Mouse (Mus musculus) CH12.LX (cell line): ENCODE measurements around the gene Olfr917. TPM values are rescaled to one million over a fixed set of nuclear protein-coding genes. Genes with fewer than 3 reads are reported as not detected.

Experiments used
- DNase-seq: peaks from one replicate; pipeline ENCODE4 v3.0.0-alpha.2; 2013; ENCODE audit errors: extremely low read depth
- H3K27ac ChIP-seq: 2 replicates; pipeline ENCODE4 v1.5.1; 2012; ENCODE audit warnings: low read depth, mild to moderate bottlenecking, control low read depth, moderate library complexity; ENCODE audit not compliant: insufficient read depth
- H3K27me3 ChIP-seq: replicated peaks from 2 replicates; pipeline ENCODE3; 2012; ENCODE audit warnings: inconsistent platforms
- H3K36me3 ChIP-seq, 2 experiments: replicated peaks in 1 of 2; 2 replicates each; pipeline versions ENCODE3 to v1.6.1; 2012; ENCODE audit warnings: inconsistent platforms in 1 of 2, low read length in 1 of 2, mild to moderate bottlenecking in 1 of 2, mixed read lengths in 1 of 2, moderate library complexity in 1 of 2; ENCODE audit not compliant: control insufficient read depth in 1 of 2, insufficient read depth in 1 of 2
- H3K4me1 ChIP-seq, 2 experiments: 2 replicates each; pipeline ENCODE4 v1.6.1; 2012; ENCODE audit warnings: inconsistent platforms in 1 of 2, moderate library complexity in 1 of 2; ENCODE audit not compliant: insufficient read depth in 2 of 2, control insufficient read depth in 1 of 2
- H3K4me2 ChIP-seq: 2 replicates; pipeline ENCODE4 v1.6.1; 2012; ENCODE audit warnings: low read depth, mild to moderate bottlenecking, control low read depth; ENCODE audit not compliant: poor library complexity, insufficient read depth, severe bottlenecking
- H3K4me3 ChIP-seq, 3 experiments: fragments of 150-350 bp in 1 of 3; sonication (generic) in 1 of 3; replicated peaks in 1 of 3; 2 replicates each; pipeline versions ENCODE3 to v1.5.1; 2011 to 2012; ENCODE audit warnings: low read depth in 2 of 3, low read length in 2 of 3, mild to moderate bottlenecking in 2 of 3, moderate library complexity in 2 of 3, control low read depth in 1 of 3, improper control_type of control experiment in 1 of 3, inconsistent platforms in 1 of 3, mixed read lengths in 1 of 3; ENCODE audit not compliant: poor library complexity in 1 of 3
- H3K79me2 ChIP-seq: replicated peaks from 2 replicates; pipeline ENCODE4 v1.6.1; 2012; ENCODE audit warnings: mild to moderate bottlenecking, moderate library complexity; ENCODE audit not compliant: control insufficient read depth, poor library complexity, insufficient read depth, severe bottlenecking; ENCODE audit errors: extremely low read depth
- H3K9ac ChIP-seq: 2 replicates; pipeline ENCODE4 v1.6.1; 2012; ENCODE audit warnings: low read depth, mild to moderate bottlenecking, control low read depth, moderate library complexity; ENCODE audit not compliant: insufficient read depth
- H3K9me3 ChIP-seq: replicated peaks from 2 replicates; pipeline ENCODE3; 2012; ENCODE audit warnings: low read length, inconsistent platforms, mixed read lengths
- BHLHE40 ChIP-seq: IDR thresholded peaks from 2 replicates; pipeline ENCODE4 v1.6.1; 2011; ENCODE audit warnings: mild to moderate bottlenecking, low read depth, low read length, improper control_type of control experiment
- CHD1 ChIP-seq: IDR thresholded peaks from 2 replicates; pipeline ENCODE4 v1.6.1; 2012; ENCODE audit warnings: low read depth, low read length, improper control_type of control experiment, inconsistent platforms
- CTCF ChIP-seq, 2 experiments: IDR thresholded peaks in 1 of 2; conservative IDR thresholded peaks in 1 of 2; 2 replicates each; pipeline ENCODE4 v1.5.1; 2011 to 2012; ENCODE audit warnings: low read depth in 2 of 2, low read length in 2 of 2, improper control_type of control experiment in 1 of 2, inconsistent platforms in 1 of 2, mild to moderate bottlenecking in 1 of 2, moderate library complexity in 1 of 2
- ETS1 ChIP-seq: conservative IDR thresholded peaks from 2 replicates; pipeline ENCODE4 v1.6.1; 2012; ENCODE audit warnings: low read depth, mild to moderate bottlenecking, inconsistent platforms, low read length, improper control_type of control experiment, moderate library complexity
- IRF4 ChIP-seq: IDR thresholded peaks from 2 replicates; pipeline ENCODE4 v1.6.1; 2014; ENCODE audit warnings: low read depth, mild to moderate bottlenecking, inconsistent platforms, low read length, improper control_type of control experiment
- JUND ChIP-seq: conservative IDR thresholded peaks from 2 replicates; pipeline ENCODE4 v1.6.1; 2011; ENCODE audit warnings: low read depth, low read length, improper control_type of control experiment
- MAX ChIP-seq: IDR thresholded peaks from 2 replicates; pipeline ENCODE4 v1.6.1; 2011; ENCODE audit warnings: low read length, improper control_type of control experiment
- MEF2A ChIP-seq: IDR thresholded peaks from 2 replicates; pipeline ENCODE4 v1.6.1; 2014; ENCODE audit warnings: low read depth, mild to moderate bottlenecking, inconsistent platforms, low read length, improper control_type of control experiment, borderline replicate concordance
- MXI1 ChIP-seq: IDR thresholded peaks from 2 replicates; pipeline ENCODE4 v1.6.1; 2011; ENCODE audit warnings: mild to moderate bottlenecking, low read depth, low read length, improper control_type of control experiment
- NELFE ChIP-seq: IDR thresholded peaks from 2 replicates; pipeline ENCODE4 v1.6.1; 2011; ENCODE audit warnings: low read depth, low read length, improper control_type of control experiment
- PAX5 ChIP-seq: IDR thresholded peaks from 2 replicates; pipeline ENCODE4 v1.6.1; 2012; ENCODE audit warnings: low read length, inconsistent platforms, mixed read lengths
- POLR2A ChIP-seq: IDR thresholded peaks from 2 replicates; pipeline ENCODE4 v1.6.1; 2011; ENCODE audit warnings: low read depth, mild to moderate bottlenecking, improper control_type of control experiment, low read length
- RCOR1 ChIP-seq: conservative IDR thresholded peaks from 2 replicates; pipeline ENCODE4 v1.6.1; 2012; ENCODE audit warnings: low read depth, mild to moderate bottlenecking, inconsistent platforms, low read length, improper control_type of control experiment
- SIN3A ChIP-seq: IDR thresholded peaks from 2 replicates; pipeline ENCODE4 v1.6.1; 2012; ENCODE audit warnings: low read length, improper control_type of control experiment, inconsistent platforms
- SMC3 ChIP-seq: IDR thresholded peaks from 2 replicates; pipeline ENCODE4 v1.6.1; 2011; ENCODE audit warnings: low read depth, low read length, improper control_type of control experiment
- TBP ChIP-seq: conservative IDR thresholded peaks from 2 replicates; pipeline ENCODE4 v1.6.1; 2011; ENCODE audit warnings: low read depth, low read length, improper control_type of control experiment
- TCF12 ChIP-seq: IDR thresholded peaks from 2 replicates; pipeline ENCODE4 v1.6.1; 2014; ENCODE audit warnings: low read depth, mild to moderate bottlenecking, inconsistent platforms, low read length, improper control_type of control experiment
- USF1 ChIP-seq: IDR thresholded peaks from 2 replicates; pipeline ENCODE4 v1.6.1; 2014; ENCODE audit warnings: low read depth, mild to moderate bottlenecking, inconsistent platforms, low read length, improper control_type of control experiment
- ZC3H11A ChIP-seq: IDR thresholded peaks from 2 replicates; pipeline ENCODE4 v1.6.1; 2012; ENCODE audit warnings: low read depth, mild to moderate bottlenecking, inconsistent platforms, low read length, improper control_type of control experiment
- dilution Hi-C: fragments of 300-500 bp; cut with MboI; formaldehyde crosslinking; loops from 2 replicates; pipeline ENCODE4 v1.14.3; 2020; ENCODE audit warnings: low sequenced_read_pairs; ENCODE audit not compliant: extremely low pct_unique_long_range_greater_than_20kb, extremely low pct_ligation_motif_present
- in situ Hi-C: fragments of 300-500 bp; cut with MboI; formaldehyde crosslinking; loops from 3 replicates; pipeline ENCODE4 v1.14.3; 2019; ENCODE audit warnings: low sequenced_read_pairs, low pct_ligation_motif_present, low pct_unique_long_range_greater_than_20kb, mixed read lengths
- polyA plus RNA-seq: library from polyadenylated mRNA; unstranded; fragments of >175 nt; gene quantifications from 2 replicates; pipeline ENCODE4 v1.2.1, GENCODE M21; 2012; ENCODE audit warnings: low read depth; ENCODE audit not compliant: insufficient read length
- total RNA-seq, 2 experiments: library from RNA; depleted of rRNA; stranded (reverse); fragments of 300-350 nt in 1 of 2; fragments of >200 nt in 1 of 2; gene quantifications; 2 replicates each; pipeline ENCODE4 v1.2.3; 2012 to 2014

Olfr917 gene
- total and polyA plus RNA-seq, 3 experiments: not detected

GRCm38 (mm10) chr9:38672887-38673286 lies 7.2 kb upstream of the Olfr917 start:
- H3K36me3 ChIP-seq: no peaks in the 10 kb centered on the region
- no peaks in the 10 kb centered on the region for H3K27me3 ChIP-seq
- in situ Hi-C loops: no loop called here
- H3K9ac ChIP-seq: no peak overlapping the region
- peak; percentile 1 for DNase-seq
- no peaks in the 10 kb centered on the region for H3K79me2 ChIP-seq
- H3K9me3 ChIP-seq: no peaks in the 10 kb centered on the region
- dilution Hi-C loops: no loop called here
- H3K27ac ChIP-seq: no peak overlapping the region
- no peak overlapping the region for H3K4me3 ChIP-seq
- peaks cover 0 to 6% of the 10 kb centered on the region in 2 experiments; a peak in 2 of 4 replicates for H3K4me1 ChIP-seq
- TF ChIP-seq SIN3A: no peak
- TF ChIP-seq CHD1: no peak
- no peak for TF ChIP-seq TCF12
- no peak for TF ChIP-seq BHLHE40
- TF ChIP-seq RCOR1: no peak
- TF ChIP-seq MAX: no peak
- TF ChIP-seq, all 38 proteins: peak for 0
- no peak overlapping the region for H3K4me2 ChIP-seq

DNA sequence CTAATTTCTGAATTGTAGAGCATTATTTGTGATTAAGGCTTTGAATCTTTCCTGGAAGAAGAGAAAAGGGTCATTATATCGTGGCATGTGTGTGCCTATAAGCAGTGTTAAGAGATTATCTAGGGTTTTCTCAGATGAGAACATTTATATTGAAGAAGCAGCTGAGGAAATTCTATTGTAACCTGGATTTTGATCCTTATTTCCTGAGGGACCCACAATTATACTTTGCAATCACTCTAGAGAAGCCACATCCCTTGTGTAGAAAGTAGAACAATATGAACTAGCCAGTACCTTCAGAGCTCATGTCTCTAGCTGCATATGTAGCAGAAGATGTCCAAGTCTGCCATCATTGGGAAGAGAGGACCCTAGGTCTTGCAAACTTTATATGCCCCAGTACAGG lies 5.9 kb downstream of the Olfr917 start, which contains the start of gene Olfr916:
TSS of gene Olfr916 (minus strand) at position 101 of the 400 bp plus-strand sequence.
- Histone ChIP-seq H3K4me3 (no peak within 1 kb of the TSS), H3K4me2 (no peak within 1 kb of the TSS), H3K9ac (no peak within 1 kb of the TSS), H3K79me2 (no peaks in the 10 kb centered on the region), H3K27ac (no peak within 1 kb of the TSS), H3K27me3 (no peaks in the 10 kb centered on the region), H3K36me3 (no peaks in the 10 kb centered on the region), H3K9me3 (no peaks in the 10 kb centered on the region), H3K4me1 (no peaks in the 10 kb centered on the region)
- dilution Hi-C loops (no loop called here), in situ Hi-C loops (no loop called here)
- TF ChIP-seq USF1: no peak
- no peak for TF ChIP-seq SMC3
- TF ChIP-seq POLR2A: no peak
- no peak for TF ChIP-seq MXI1
- TF ChIP-seq CTCF (conservative IDR thresholded peaks at IDR 0.05 in 1 of 2, IDR thresholded peaks at IDR 0.05 in 1 of 2; ENCODE audit: low read depth in 2 of 2, low read length in 2 of 2): no peak
- no peak for TF ChIP-seq MEF2A
- no peak for TF ChIP-seq NELFE
- TF ChIP-seq MAX: no peak
- TF ChIP-seq ETS1: no peak
- TF ChIP-seq ZC3H11A: no peak
- no peak for TF ChIP-seq TBP
- TF ChIP-seq JUND: no peak
- TF ChIP-seq IRF4: no peak
- TF ChIP-seq PAX5: no peak
- no peak for DNase-seq
